Mouse (Mus musculus): ENCODE measurements around the gene Lrrfip1.

- TF ChIP-seq CTCF (IDR thresholded peaks at IDR 0.05; ENCODE audit: extremely low read depth, insufficient read depth, low read length) (no peak), POLR2A (IDR thresholded peaks at IDR 0.05; ENCODE audit: extremely low read depth, insufficient read depth, low read length) (no peak)
Observed at GRCm38 (mm10) chr1:91054815-91055214, 56.3 kb downstream of the Lrrfip1 start.
